Mouse (Mus musculus) liver, postnatal 0 days (tissue): ENCODE data around the gene Ndufaf5.

Source experiments
- CTCF ChIP-seq: sonication (generic); IDR thresholded peaks from 2 replicates; pipeline ENCODE4 v1.5.1; 2016; ENCODE audit warnings: antibody characterized with exemption, low read depth
- EP300 ChIP-seq: IDR thresholded peaks from 2 replicates; pipeline ENCODE4 v1.6.1; 2016; ENCODE audit warnings: antibody characterized with exemption, low read depth, mild to moderate bottlenecking

DNA sequence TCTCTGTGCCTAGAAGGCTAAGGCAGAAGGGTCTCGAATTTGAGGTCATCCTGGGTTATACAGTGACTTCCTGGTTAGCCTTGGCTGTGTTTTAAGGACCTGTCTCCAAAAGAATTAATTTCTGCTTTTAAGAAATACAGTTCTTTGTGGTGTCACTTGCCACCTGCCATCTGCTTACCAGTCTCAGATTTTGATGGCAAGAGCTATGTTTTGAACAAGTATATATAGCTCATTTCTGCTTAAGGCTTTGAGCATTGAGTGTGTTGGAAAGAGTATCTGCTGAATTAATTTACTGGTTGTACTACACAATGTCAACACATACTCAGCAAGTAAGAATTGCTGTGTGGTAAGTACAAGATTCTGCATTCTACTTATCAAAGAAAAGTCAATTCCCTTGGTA, 59.8 kb downstream of the Ndufaf5 start:
- TF ChIP-seq CTCF, result no peak
- no peak for TF ChIP-seq EP300
